Mouse (Mus musculus) midbrain, embryonic 13.5 days (tissue): Measurements from ENCODE around the gene Immp2l. TPM values are rescaled to one million over a fixed set of nuclear protein-coding genes. Genes with fewer than 3 reads are reported as not detected.
A peak's percentile ranks its signal among the peaks of the same experiment; 100 is the strongest.

Experiments used
- ATAC-seq: fragments of 200-750 bp; cut with Nextera tagmentation; 2 replicates; pipeline ENCODE4 v1.8.0; 2017; ENCODE audit warnings: mild to moderate bottlenecking, moderate TSS enrichment, moderate library complexity
- H3K27ac ChIP-seq: fragments of 300-500 bp; sonication (generic); 2 replicates; pipeline ENCODE4 v1.5.1; 2015; ENCODE audit warnings: inconsistent platforms, mild to moderate bottlenecking, moderate library complexity
- H3K27me3 ChIP-seq: fragments of 300-500 bp; sonication (generic); 2 replicates; pipeline ENCODE4 v1.6.1; 2015; ENCODE audit warnings: mild to moderate bottlenecking, inconsistent platforms
- H3K36me3 ChIP-seq: fragments of 300-500 bp; sonication (generic); 2 replicates; pipeline ENCODE4 v1.6.1; 2015; ENCODE audit warnings: mild to moderate bottlenecking, inconsistent platforms
- H3K4me1 ChIP-seq: fragments of 300-500 bp; sonication (generic); replicated peaks from 2 replicates; pipeline ENCODE4 v1.6.1; 2015; ENCODE audit warnings: inconsistent platforms
- H3K4me2 ChIP-seq: fragments of 300-500 bp; sonication (generic); replicated peaks from 2 replicates; pipeline ENCODE4 v1.6.1; 2015; ENCODE audit warnings: moderate library complexity, mild to moderate bottlenecking, inconsistent platforms
- H3K4me3 ChIP-seq: fragments of 300-500 bp; sonication (generic); replicated peaks from 2 replicates; pipeline ENCODE4 v1.5.1; 2015; ENCODE audit warnings: mild to moderate bottlenecking, inconsistent platforms
- H3K9ac ChIP-seq: fragments of 300-500 bp; sonication (generic); replicated peaks from 2 replicates; pipeline ENCODE4 v1.6.1; 2015; ENCODE audit warnings: mild to moderate bottlenecking, inconsistent platforms
- H3K9me3 ChIP-seq: fragments of 300-500 bp; sonication (generic); 2 replicates; pipeline ENCODE4 v1.6.1; 2016; ENCODE audit warnings: mild to moderate bottlenecking, inconsistent platforms
- WGBS: fragments of 180-500 bp; shearing (Covaris S2); methylation state at CpG from one replicate; pipeline ENCODE4 v1.1.7; 2015; 5-methylcytosine and 5-hydroxymethylcytosine counted together
- polyA plus RNA-seq: library from polyadenylated mRNA; unstranded; fragments of >200 nt; fragmentation: Nextera tagmentation; extraction: Ambion mirVana; gene quantifications from 2 replicates; pipeline ENCODE4 v1.2.1, GENCODE M21; 2015

Gene Immp2l
- polyA plus RNA-seq, 1 experiment from 2014 or later: 5.5 TPM

DNA sequence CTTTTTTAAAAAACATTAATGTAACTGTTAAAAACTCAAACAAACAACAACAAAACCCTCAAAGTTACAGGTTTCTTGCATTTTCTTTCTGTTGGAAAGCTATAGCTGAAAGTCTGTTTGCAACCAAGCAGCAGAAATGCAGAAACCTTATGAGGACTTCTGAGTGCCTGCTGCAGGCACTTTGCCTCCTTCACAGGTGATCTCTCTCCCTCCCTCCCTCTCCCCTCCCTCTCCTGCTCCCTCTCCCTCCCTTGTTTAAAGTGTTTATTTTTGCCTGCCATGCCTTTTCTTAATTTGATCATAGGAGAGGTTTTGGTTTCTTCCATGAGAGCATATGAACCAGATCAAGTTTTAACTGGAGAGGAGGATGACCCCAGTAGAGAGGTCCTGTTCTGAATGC is 392.7 kb downstream of the Immp2l start:
- Histone ChIP-seq H3K27me3 (no peaks in the 10 kb centered on the region), H3K4me3 (no peak overlapping the region), H3K9me3 (no peaks in the 10 kb centered on the region), H3K4me2 (no peak overlapping the region), H3K27ac (no peak overlapping the region), H3K4me1 (no peaks in the 10 kb centered on the region), H3K36me3 (no peaks in the 10 kb centered on the region), H3K9ac (no peak overlapping the region)
- no peak for ATAC-seq

DNA sequence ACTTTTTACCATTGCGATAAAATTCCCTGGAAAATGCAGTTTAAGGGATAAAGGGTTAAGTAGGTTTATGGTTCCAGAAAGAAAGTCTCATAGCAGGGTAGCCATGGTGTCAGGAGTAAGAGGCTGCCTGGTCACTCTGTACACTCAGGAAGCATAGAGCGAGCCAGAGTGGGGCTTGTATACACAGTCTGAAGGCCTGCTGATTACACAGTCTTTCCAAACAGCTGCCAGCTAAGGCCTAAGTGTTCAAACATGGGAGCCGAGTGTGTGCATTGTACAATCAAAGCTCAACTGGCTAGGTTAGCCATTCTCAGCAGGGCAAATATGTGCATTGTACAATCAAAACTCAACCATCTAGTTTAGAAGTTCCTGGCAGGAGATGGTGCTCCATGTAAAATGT is 393.2 kb downstream of the Immp2l start:
- WGBS: 72% methylated on average over 3 of the region's 3 CpGs
- no peaks in the 10 kb centered on the region for H3K36me3 ChIP-seq
- no peaks in the 10 kb centered on the region for H3K9me3 ChIP-seq
- no peak overlapping the region for H3K9ac ChIP-seq
- no peak overlapping the region for H3K4me3 ChIP-seq
- H3K4me2 ChIP-seq: no peak overlapping the region
- peak; percentile 68; the same call in 1 of the 2 replicates for ATAC-seq
- no peaks in the 10 kb centered on the region for H3K27me3 ChIP-seq
- no peaks in the 10 kb centered on the region for H3K4me1 ChIP-seq
- no peak overlapping the region for H3K27ac ChIP-seq

DNA sequence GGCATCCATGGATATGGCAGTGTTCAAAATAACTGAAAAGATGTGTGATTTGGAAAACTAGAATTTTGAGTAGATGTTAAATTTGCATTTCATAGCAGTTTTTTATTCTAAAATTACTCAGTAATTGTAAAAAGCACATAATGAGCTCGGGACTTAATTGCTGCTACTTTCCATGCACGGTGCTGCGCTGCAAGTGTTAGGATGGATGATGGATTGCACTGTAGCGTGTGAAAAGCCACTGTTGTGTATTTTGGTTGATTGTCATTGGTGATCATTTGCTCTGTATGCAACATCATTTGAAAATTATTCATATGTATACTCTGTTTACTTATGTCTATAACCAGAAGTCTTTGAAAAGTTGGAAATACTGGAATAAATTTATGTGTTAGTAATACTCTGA is 394.1 kb downstream of the Immp2l start:
- no peaks in the 10 kb centered on the region for H3K27me3 ChIP-seq
- no peak overlapping the region for H3K9ac ChIP-seq
- no peak overlapping the region for H3K4me3 ChIP-seq
- H3K36me3 ChIP-seq: no peaks in the 10 kb centered on the region
- WGBS: 92% methylated on average over 4 of the region's 4 CpGs
- no peaks in the 10 kb centered on the region for H3K9me3 ChIP-seq
- H3K27ac ChIP-seq: no peak overlapping the region
- ATAC-seq: no peak
- no peak overlapping the region for H3K4me2 ChIP-seq
- H3K4me1 ChIP-seq: no peaks in the 10 kb centered on the region

DNA sequence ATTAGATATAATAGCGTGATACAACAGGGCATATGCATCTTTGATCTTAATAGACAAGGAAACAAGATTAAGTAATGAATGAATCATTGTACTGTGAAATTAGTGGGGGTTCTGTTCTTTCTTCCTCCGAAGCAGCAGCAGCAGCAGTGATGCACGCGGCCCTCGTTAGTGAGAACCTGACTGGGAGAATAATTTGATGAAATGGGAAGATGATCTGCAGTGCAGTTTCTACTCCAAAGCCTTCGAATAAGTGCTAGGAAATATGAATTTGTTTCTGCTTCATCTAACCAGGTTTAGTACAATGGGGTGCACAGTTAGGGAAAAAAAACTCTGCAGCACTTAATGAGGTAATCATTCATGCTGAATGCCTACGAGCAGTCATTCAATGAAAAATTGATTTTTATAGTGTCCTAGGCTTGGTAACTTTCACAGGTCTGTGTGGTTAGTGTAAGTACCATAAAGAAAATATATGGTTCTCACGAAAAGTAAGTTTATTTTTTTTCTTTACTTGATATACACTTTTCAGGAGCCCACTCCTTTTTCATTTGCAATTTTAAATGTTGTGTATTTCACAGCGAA is 401.3 kb downstream of the Immp2l start:
- Histone ChIP-seq H3K4me2 (no peak overlapping the region), H3K27ac (no peak overlapping the region), H3K9ac (no peak overlapping the region), H3K36me3 (no peaks in the 10 kb centered on the region), H3K27me3 (no peaks in the 10 kb centered on the region), H3K4me1 (peaks cover 10% of the 10 kb centered on the region), H3K4me3 (no peak overlapping the region), H3K9me3 (no peaks in the 10 kb centered on the region)
- ATAC-seq: no peak
- WGBS: 53% methylated on average over 9 of the region's 9 CpGs

DNA sequence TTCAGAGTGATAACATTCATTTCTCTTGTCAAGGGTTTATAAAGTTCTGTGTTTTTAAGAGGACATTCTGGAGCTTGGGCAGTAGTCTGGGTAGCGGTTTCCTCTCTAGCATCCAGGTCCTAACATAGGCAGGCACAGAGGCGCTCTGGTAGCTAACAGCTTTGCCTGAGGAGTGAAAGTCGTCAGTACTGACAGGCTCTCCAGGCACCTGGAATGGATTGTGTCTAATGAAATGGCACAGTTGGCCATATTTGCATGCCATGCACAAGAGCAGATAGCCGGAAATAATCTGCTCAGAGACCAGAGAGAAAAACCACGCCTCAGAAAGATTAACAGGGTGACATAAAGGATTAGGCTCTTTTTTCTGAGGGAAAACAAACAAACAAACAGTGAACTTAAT is 403.6 kb downstream of the Immp2l start:
- H3K9me3 ChIP-seq: no peaks in the 10 kb centered on the region
- peaks cover 10% of the 10 kb centered on the region for H3K4me1 ChIP-seq
- H3K27me3 ChIP-seq: no peaks in the 10 kb centered on the region
- no peaks in the 10 kb centered on the region for H3K36me3 ChIP-seq
- 0 out of 2 replicates have a peak, but pooled peaks have one; percentile 53 for ATAC-seq
- no peak overlapping the region for H3K27ac ChIP-seq
- H3K4me2 ChIP-seq: no peak overlapping the region
- H3K4me3 ChIP-seq: no peak overlapping the region
- WGBS: 23% methylated on average over 5 of the region's 5 CpGs
- H3K9ac ChIP-seq: no peak overlapping the region

DNA sequence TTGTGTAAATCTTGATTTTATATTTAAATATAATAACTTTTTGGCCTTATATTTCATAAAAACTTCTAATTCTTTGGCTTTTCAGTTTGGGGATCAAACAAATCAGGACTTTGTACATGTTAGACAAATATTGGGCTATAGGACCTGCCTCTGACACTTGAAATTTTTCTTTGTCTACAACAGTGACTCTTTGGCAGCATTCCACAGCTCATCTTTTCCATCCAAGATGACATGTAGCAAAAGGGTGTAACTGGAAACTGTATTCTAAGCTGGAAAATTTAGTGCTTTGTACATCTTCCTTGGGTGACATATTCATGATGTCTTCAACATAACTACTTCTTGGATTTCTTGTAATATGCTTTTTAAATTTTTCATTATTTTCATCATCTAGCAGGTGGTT is 404.9 kb downstream of the Immp2l start:
- H3K4me1 ChIP-seq: peaks cover 10% of the 10 kb centered on the region
- no peak overlapping the region for H3K9ac ChIP-seq
- no peak overlapping the region for H3K4me3 ChIP-seq
- H3K9me3 ChIP-seq: no peaks in the 10 kb centered on the region
- H3K27ac ChIP-seq: no peak overlapping the region
- ATAC-seq: no peak
- H3K27me3 ChIP-seq: no peaks in the 10 kb centered on the region
- no peaks in the 10 kb centered on the region for H3K36me3 ChIP-seq
- H3K4me2 ChIP-seq: no peak overlapping the region

DNA sequence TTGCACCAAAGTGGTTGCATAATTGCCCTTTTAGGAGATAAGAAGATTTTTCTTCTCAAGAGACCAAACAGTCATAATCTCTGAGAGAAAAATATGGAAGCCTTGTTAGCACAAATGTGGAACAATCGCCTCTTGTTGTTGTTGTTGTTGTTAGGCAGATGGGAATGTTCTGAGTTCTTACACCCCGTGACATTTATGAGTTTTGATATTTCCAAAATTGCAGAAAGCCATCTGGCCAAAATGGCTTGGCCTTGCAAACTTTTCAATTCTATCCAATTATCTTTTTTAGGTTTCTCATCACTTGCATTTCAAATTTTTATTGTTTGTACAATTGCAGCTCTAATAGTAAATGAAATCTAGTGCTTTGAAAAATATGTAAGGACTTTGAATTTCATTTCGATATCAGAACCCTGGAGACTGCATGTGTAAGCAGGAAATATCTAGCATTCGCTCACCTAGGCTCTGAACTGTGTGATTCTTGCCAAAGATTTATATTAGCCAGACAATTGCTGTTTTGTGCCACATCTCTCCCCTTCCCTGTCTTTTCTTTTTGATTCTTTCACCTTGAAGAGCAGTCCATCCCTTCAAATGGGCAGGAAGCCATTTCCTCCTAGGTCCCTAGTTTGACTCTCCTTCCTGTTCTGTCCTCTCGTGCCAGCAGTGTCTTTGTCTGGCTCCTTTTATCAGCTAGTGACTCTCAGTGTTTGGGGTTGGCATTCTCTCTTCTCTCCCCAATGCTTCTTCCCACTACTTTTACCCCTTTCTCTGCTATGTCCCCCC is 412.5 kb downstream of the Immp2l start:
- ATAC-seq: no peak
- Histone ChIP-seq H3K4me1 (no peaks in the 10 kb centered on the region), H3K27ac (no peak overlapping the region), H3K27me3 (no peaks in the 10 kb centered on the region), H3K4me2 (no peak overlapping the region), H3K36me3 (no peaks in the 10 kb centered on the region), H3K9ac (no peak overlapping the region), H3K9me3 (no peaks in the 10 kb centered on the region), H3K4me3 (no peak overlapping the region)
- WGBS: 84% methylated on average over 5 of the region's 5 CpGs

DNA sequence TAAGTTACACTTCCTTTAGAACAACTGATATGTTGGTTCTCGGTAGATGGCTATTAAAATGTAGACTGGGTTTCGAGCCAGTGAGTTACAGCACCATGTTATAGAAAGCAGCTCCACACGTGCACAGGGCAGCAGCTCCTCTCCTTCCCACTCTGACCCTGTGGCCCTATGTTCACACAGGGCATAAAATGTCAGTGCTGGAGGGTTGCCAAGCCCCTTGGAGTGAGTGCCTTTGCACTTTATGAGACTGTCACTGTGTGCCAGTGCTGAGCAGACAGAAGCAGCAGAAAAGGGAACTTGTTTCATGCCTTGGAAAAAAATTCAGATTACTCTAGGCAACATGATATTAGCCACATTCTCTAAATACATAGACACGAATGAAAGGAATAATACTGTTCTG is 414.6 kb downstream of the Immp2l start:
- WGBS: 73% methylated on average over 4 of the region's 4 CpGs
- H3K4me1 ChIP-seq: no peaks in the 10 kb centered on the region
- H3K4me2 ChIP-seq: no peak overlapping the region
- no peaks in the 10 kb centered on the region for H3K9me3 ChIP-seq
- no peak overlapping the region for H3K27ac ChIP-seq
- H3K4me3 ChIP-seq: no peak overlapping the region
- H3K36me3 ChIP-seq: no peaks in the 10 kb centered on the region
- H3K27me3 ChIP-seq: no peaks in the 10 kb centered on the region
- H3K9ac ChIP-seq: no peak overlapping the region
- no peak for ATAC-seq

DNA sequence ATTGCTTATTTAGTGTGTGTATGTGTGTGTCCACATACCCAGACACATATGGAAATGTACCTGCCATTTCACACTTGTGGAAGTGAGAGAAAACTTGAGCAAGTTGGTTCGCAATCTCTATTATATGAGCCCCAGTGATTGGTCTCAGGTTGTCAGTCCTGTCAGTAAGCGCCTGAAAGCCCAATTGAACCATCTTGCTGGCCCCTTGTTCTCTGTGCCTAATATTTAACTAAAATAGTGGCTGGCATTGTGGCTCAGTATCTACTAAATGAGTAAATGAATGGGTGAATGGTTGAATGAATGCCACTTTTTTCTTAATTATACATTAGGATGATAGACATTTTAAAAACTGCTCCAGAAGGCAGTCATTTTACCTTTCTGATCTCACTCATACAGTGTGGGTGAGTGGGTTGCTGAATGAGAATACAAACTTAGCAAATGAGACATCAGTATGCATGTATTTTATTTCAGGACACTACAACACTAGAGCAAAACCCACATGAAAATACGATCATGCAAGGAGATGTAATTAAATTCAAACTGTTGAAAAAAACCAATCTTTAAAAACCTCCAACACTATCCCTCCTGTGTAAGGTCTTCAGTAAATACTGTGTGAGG is 444.6 kb downstream of the Immp2l start:
- Histone ChIP-seq H3K9me3 (no peaks in the 10 kb centered on the region), H3K27me3 (no peaks in the 10 kb centered on the region), H3K27ac (no peak overlapping the region), H3K4me3 (no peak overlapping the region), H3K36me3 (no peaks in the 10 kb centered on the region), H3K9ac (no peak overlapping the region), H3K4me2 (no peak overlapping the region), H3K4me1 (peaks cover 25% of the 10 kb centered on the region)
- WGBS: 87% methylated on average over 3 of the region's 3 CpGs
- 0 out of 2 replicates have a peak, but pooled peaks have one; percentile 27 for ATAC-seq

DNA sequence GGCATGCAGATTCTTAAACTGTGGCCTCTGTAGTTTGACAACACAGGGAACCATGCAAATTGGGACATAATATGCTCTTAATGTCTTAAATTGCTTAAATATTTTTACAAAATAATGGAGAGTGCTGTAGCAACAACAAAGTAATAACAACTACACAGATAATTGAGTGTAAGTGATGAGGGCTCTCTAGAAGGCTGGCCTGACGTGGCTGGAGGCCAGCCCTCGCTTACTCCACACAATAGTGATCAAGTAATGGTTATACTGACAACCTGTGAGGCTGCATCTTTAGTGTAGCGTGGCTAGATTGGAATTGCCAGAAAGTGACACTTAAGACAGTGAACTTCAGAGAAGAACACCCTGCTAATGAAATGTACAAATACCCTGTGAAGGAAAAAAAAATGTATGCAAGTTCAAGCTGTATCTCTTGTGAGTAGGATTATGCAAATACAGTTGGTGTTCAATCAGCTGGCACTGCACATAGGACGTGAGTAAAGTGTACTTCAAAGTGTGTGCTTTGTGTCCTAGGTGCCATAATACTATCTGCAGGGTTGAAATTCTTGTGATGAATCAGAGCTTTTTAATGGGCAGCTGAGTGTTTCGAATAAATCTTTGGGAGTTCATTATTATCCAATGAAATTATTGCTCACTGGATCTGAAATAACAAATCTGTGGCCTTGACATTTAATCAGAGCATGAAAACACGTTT is 445.4 kb downstream of the Immp2l start:
- Histone ChIP-seq H3K27me3 (no peaks in the 10 kb centered on the region), H3K4me1 (peaks cover 25% of the 10 kb centered on the region), H3K9me3 (no peaks in the 10 kb centered on the region), H3K4me3 (no peak overlapping the region), H3K36me3 (no peaks in the 10 kb centered on the region), H3K9ac (no peak overlapping the region), H3K27ac (peak overlapping the region; percentile 12; the same call in 1 of the 2 replicates), H3K4me2 (no peak overlapping the region)
- ATAC-seq: peak; percentile 60
- 41% methylated on average over 6 of the region's 6 CpGs for WGBS

DNA sequence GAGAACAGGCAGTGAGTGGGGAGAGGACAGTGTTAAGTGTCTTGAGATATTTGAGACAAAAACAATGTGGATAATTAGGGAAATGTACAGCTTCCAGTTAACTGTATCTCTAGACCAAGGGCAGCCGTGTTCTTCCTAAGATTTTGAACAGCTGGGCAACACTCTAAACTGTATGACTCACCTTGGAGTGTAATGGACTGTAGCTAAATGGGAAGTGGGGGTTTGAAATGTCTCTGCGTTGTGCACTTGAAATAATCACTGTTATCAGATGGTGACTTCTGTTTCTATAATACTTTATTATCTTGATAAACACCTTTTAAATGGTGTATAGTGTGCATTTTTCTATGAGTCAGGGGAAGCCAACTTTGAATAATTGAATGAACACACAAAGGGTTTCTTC is 457.6 kb downstream of the Immp2l start:
- no peaks in the 10 kb centered on the region for H3K9me3 ChIP-seq
- H3K36me3 ChIP-seq: no peaks in the 10 kb centered on the region
- H3K27ac ChIP-seq: no peak overlapping the region
- no peaks in the 10 kb centered on the region for H3K27me3 ChIP-seq
- peak overlapping the region; percentile 16 for H3K4me2 ChIP-seq
- no peak overlapping the region for H3K4me3 ChIP-seq
- no peak overlapping the region for H3K9ac ChIP-seq
- peaks cover 29% of the 10 kb centered on the region for H3K4me1 ChIP-seq
- no peak for ATAC-seq
- 87% methylated on average over 2 of the region's 2 CpGs for WGBS

DNA sequence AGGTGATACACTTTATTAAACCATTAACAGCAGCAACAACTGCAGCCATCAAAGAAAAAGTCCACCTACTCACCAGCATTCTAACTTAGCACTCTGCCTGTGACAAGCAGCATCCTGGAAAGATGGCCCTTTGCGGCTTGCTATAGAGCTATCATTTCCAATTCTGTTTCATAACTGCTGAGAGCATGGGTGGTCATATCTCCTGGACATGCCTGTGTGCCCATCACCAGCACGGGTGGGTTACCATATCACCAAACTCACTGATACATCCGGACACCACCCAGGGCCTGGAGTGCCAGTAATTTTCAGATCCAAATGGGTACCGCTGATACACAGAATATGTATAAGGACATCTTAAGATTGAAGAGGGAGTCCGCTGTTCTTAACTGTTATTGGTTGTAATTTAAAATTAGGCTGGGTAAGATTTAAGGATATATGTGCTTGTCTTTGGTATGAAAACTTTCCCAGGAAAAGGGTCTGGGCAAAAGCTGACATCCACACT is 459.3 kb downstream of the Immp2l start:
- ATAC-seq: no peak
- no peaks in the 10 kb centered on the region for H3K9me3 ChIP-seq
- peaks cover 29% of the 10 kb centered on the region for H3K4me1 ChIP-seq
- H3K9ac ChIP-seq: peak overlapping the region; percentile 83
- H3K4me3 ChIP-seq: peak overlapping the region; percentile 57
- peak overlapping the region; percentile 94 for H3K27ac ChIP-seq
- H3K27me3 ChIP-seq: no peaks in the 10 kb centered on the region
- H3K36me3 ChIP-seq: no peaks in the 10 kb centered on the region
- peak overlapping the region; percentile 64 for H3K4me2 ChIP-seq
- WGBS: 83% methylated on average over 5 of the region's 5 CpGs
